Mouse (Mus musculus): ENCODE results near the gene Pcnt.

Pcnt gene

DNA sequence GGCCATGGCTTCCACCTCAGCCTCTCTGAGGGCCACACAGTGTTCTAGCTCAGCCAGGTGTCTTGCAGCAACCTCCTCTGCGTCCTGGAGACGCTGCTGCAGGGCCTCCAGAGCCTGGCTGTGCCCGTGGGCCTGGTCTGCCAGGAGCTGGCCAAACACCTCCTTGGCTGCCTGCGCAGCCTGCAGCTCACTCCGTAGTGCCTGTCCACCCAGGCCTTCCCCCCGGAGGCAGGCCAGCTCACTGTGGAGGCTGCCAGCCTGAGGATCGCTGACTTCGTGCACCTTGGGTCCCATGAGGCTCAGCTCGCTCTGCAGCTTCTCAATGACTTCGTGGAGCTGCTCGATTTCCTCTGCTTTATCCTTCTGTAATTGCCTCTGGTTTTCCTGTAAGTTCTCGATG, 50.0 kb downstream of the Pcnt start:
- DNase-seq: no peak

DNA sequence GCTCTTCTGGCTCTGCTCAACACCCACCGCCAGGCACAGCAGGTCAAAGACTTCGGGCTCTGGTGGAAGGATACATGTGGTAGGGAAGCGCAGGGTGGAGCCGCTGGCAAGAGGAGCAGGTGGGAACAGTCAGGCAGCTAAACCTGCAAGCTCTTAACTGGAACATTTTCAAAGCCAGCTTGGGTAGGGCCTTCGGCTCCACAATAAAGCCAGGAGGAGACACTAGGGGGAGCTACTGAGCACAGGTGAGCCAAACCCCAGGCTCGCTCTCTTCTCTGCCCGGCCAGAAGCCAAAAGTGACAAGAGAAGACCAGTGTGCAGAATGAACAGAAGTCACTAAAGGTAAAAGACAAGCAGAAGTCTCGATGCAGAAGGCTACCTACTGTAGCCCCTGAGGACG, 50.8 kb downstream of the Pcnt start:
- peak; percentile 33 to 66 for DNase-seq

DNA sequence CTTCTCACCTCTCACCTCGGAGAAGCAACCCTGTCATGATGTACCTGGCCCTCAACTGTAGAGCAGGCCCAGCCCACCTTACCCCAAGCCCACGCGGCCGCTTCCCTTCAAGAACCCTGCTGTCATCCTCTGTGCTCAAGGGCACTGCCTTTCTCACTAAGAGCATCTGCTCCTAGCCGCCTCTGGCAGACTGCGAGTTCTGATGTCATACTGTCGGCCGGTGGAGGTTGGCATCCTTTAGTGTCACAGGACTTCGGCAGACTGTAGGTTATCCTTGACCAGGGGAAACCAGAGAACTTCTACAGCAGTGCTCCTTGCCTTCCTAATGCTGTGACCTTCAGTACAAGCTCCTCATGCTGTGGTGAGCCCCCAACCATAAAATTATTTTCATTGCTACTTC, 51.4 kb downstream of the Pcnt start:
- no peak for DNase-seq

DNA sequence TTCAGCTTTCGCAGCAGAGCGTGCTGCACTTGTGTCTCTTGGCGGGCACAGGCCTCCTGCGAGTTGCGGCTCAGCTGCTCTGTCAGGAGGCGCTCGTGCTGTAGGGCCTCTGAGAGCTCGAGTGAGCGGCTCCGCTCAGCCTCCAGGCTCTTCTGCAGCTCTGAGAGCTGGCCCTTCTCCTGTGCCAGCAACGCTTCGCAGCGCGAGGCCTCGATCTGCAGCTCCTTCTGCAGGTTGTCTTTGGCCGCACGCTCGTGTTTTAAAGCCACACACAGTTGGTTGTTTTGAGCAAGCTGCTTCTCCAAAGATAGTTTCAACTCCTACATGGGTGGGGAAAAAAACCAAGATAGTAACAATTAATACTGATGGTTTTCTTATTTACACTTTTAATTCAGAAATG, 67.6 kb downstream of the Pcnt start:
- no peak for DNase-seq

DNA sequence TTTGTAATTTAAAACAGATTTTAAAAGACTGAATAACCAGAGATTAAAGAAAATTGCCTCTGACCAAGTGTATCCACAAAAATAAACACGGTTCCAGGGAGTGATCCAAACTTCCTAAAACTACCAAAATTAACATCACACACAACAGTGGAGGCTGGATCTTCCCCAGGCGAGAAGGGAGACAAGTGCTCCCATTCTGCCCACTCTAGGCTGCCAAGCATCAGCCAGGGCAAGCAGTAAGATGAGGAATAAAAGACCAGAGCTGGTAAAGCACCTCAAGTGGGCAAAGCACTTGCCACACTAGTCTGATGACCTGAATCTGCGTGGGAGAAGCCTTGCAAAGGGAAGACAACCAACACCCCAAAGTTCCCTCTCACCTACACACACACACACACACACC, 70.8 kb downstream of the Pcnt start:
- DNase-seq: no peak

DNA sequence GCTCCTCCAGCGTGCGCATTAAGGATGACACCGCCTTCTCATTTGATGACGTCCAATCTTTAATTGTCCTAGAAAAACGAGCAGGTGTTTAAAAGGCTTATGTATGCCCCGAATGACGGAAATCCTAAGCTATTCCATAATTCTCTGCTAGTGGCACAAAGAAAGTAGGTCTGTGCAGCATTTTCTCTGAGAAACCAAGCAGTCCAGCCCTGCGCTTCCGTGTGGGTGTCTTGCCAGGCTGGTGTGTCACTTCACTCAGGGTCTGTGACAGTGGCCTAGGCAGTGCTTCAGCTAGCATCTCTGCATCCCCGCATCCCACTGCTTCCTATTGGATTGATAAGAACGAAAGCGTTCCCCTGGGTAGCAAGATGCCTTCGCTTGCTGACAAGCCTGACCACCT, 73.8 kb downstream of the Pcnt start:
- DNase-seq: no peak

DNA sequence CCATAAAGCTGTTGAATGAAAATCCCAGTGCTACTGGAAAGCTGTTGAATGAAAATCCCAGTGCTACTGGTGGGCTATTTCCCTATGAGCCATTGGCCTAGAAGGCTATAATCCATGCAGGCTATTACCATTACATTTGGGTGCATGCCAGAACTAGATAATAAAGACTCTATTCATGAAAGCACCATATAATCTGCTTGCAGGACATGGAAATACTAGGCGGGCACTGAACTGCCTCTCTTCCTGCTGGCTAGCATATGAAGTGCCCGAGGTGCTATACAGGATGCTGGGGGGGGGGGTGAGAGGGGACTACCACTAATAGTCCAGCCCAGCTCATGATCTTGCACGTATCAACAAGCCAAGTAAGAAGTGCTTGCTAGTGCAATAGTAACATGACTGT, 79.4 kb downstream of the Pcnt start:
- no peak for DNase-seq

DNA sequence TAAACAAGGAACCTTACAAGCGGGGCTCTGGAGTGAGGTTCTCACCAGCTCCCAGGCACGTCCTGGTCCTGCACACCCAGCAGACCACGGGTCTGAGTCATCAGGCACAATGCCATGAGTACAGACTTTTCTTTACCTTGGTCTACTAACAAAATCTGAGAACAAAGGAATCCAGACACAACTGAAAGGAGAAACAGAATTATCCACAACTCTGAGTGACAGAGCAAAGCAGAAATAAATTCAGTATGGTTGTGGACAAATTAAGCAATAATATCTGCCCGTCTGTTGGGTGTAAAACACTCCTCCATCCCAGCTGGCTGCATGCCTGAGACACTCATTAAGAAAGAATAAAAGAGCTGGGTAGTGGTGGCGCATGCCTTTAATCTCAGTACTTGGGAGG, 84.1 kb downstream of the Pcnt start:
- no peak for DNase-seq

DNA sequence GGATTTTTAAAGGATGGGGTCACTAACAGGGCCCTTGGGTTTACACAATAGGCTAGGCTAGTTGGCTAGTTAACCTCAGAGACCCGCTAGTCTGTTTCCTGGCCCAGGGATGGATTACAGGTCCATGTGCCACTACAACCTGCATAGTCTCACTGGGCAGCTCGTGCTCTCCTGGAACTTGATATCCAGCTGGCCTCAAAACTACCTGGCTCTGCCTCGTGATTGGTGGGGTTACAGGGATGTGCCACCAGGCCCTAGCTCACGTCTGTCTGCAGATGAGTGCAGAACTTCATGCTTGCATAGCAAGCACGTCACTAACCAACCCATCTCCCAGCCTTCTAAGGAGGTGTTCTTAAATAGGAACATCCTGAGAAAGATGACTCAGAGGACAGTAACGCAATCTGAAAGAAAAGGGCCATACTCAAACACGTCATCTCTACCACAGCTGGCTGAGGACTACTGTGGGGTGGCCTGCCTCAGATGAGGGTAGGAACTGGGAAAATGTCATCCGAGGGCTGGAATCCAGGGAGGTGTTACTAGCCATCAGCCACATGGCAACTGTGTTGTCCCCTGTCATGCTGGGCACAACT, 85.2 kb downstream of the Pcnt start:
- DNase-seq: no peak

DNA sequence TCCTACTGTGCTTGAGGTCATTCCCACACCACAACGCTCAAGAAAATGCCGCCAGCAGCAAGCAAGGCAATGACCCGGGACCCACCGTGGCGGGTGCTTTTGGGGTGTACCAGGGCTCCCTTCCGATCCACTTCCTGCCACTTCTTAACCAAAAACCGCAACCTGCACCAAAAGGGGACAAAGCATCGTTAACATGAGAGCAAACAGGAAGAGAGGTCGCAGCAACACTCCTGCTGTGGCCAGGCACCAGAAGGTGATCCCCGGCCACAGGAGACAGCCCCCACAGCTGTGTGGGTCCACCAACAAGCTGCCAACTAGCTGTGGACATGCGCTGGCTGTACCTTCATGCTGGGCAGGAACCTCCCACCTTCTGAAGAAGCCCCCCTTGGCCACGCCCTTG, 87.6 kb downstream of the Pcnt start:
- DNase-seq: no peak

DNA sequence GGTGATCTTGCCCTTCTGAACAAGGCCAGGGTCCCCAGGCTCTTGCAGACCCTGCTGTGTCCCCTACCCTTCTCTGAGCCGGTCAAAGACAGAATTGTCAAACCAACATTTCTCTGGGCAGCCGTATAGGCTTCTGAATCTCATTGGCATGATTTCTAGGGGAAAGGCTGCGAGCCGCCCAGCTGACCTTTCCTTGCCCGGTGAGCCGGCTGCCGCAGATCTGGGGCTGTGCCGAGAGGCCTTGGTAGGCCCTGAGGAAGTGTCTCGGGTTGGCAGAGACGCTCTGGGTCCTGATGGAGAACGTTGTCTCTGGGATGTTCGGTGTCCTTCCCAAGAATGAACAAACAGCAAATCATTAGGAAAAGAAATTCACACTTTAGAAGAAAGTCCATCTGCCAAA, 88.6 kb downstream of the Pcnt start:
- no peak for DNase-seq

DNA sequence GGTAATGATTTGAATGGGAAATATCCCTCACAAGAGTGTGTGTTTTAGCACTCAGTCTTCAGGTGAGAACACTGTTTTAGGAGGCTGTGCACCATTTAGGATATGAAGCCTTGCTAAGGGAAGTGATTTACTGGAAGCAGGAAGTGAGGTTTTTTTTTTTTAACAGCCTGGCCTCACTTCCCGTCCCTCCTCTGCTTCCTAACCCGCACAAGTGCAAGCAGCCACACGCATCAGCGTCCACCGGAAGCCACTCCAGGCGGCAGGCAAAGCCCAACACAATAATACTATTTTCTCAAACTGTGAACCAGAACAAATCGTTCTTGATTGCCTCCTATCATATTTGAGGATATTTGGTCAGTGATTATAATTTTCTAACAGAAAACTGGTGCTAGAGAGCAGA, 90.6 kb downstream of the Pcnt start:
- no peak for DNase-seq

DNA sequence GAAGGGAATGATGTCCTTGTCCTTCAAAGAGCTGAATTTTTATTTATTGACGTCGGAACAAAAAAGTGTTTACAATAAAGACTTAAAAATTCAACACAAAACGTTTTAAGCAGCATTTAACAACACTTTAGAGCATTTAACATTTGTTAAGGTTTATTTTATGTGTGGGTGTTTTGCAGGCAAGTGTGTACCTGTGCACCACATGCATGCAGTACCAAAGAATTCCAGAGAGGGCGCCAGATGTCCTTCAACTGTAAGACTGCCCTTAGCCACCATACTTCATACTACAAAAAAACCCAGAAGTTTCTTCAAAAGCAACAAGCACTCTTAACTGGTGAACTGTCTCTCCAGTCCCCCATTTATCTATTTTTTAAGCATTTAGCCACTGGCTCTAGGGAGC, 96.0 kb downstream of the Pcnt start:
- peak; percentile 69 to 85 for DNase-seq

DNA sequence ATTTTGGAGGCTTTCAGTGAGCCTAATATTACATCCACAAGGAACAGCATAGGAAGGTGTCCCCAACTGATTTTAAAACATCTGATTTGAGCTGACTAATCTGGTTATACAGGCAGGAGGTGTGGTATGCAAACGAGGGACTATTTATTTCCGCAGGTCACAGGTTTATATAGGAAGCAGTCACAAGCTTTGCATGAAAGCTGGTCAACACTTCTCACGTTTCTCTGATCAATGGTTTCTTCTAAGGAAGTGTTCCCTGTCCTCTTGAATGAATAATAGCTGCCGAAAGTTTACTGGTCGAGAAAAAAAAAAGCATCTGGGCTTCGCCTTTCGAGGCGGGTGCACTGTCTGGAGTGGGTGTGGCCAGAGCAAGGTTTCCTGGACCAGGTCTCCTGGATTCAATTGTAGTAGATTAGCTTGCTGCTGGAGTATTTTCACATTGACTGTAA, 96.5 kb downstream of the Pcnt start:
- peak in 1 of 2 experiments; percentile 12 for DNase-seq

DNA sequence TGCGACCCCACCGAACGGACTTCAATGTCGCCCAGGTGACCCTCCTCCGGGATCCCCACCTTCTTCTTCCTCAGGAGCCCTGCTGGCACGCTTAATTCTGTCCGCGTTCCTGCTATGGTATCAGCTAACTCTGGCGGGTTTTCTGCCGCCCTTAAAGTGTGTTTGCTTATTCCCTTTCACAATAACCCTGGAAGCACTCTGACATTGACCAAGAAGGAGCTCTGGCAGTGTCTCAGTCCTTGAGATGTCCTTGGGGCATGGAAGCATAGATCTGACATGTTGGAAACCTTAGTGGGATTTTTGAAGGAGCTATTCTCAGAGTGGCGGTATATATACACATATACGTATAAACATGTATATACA, 97.1 kb downstream of the Pcnt start:
- DNase-seq: no peak

DNA sequence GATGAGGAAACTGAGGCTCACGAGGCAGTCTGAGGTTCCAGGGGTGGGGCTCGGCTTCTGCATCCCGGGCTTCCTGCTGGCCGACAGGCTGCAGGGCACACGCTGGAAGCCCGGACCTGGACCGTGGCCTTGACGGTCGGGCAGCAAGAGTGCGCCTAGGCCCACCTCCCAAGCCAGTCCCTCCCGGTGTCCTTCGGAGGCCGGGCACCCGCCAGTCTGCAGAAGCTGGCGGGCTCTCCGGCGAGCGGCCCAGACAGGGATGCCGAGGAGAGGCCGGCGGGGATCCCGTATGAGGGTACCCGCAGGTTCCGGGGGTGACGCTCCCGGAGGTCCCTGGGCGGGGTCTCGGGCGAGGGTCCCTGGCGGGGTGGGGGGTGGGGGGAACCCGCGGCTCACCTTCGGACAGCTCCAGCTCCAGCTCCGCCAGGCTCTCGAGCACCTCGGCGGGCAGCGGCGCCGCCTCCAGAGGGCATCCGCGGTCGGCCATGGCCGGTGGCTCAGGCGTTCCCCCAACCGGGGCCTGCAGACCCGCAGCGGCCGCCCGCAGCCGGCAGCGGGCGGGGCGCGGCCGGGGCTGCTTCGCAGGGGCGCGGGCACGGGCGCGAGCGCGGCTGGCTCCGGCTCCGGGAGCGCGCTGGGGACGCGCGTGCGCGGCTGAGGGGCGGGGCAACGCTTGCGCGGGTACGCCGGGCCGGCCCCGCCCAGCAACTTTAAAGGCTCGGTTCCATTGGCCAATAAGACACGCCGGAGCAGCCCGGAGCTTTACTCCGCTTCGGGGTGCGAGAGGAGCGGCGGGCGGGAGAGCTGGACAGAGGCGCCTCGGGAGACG, 97.7 kb downstream of the Pcnt start, which contains the start of gene Dip2a:
Dip2a (minus strand) TSS at position 581 of the 829 bp plus-strand sequence.
- DNase-seq: peak; percentile 97 to 99

DNA sequence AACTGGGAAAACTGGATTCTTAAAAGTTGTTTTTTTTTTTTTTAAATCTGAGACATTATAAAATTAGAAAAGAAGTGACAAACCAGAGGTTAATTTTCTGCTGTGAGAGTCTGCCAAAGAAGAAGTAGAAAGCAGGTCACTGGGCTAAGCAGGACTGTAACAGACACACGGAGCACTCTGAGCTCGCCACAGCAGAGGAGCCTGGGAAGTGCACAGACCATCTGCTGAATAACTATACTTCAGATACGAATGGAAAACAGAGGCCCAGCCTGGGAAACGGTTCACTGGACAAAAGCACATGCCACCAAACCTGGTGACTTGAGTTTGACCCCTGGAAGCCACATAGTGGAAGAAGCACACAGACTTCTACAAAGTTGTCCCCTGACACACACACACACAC, 108.2 kb downstream of the Pcnt start:
- DNase-seq: peak; percentile 21 to 40

DNA sequence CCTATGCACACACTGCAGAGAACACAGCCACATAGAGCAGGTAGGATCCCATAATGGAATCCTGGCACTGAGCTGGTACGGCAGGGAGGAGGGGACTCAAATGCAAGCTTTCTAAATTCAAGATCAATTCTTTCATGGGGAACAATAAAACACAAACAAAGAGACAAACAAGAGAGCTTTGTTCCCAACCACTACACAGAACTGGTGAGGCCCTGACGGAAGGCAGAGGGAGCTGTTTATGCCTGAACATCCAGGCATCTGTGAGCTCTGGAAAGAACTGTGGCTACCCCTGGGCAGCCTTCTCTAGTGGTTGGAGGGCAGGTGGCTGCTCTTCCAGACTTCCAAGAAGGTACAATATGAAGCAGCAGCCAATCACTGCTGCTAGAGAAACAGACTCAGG, 110.5 kb downstream of the Pcnt start:
- no peak for DNase-seq

DNA sequence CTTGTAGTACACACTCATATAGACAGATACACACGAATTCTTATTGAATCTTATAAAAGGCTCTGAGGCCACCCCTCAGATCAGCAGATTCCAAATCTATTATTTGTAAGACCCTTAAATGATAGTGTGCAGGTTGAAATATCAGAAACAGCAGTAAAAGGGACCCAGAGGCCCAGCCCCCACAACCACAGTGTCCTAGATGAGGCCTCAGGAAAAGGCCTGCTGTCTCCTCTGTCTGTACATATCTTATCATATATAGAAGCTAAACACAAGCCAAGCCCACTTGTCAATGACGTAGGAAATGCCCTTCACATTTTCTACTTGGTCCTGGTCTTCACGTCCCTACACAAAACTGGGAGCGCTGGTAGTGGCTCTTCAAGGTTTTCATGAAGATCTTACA, 113.5 kb downstream of the Pcnt start:
- DNase-seq: no peak

DNA sequence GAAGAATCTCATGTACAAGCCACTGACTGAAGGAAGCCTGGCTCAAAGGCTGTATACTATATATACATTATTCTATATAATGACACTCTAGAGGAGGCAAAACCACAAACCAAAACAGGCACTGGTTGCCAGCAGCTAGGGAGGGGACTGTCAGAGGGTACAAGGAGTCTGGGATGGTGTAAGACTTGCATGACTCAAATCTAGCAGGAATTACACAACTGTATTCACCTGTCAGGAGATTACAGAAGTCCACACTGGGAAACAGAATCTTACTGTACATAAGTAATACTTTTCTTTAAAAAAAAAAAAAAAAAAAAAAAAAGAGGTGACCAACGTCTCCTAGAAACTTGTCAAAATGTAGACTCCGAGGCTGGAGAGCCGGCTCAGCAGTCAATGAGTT, 114.0 kb downstream of the Pcnt start:
- no peak for DNase-seq

DNA sequence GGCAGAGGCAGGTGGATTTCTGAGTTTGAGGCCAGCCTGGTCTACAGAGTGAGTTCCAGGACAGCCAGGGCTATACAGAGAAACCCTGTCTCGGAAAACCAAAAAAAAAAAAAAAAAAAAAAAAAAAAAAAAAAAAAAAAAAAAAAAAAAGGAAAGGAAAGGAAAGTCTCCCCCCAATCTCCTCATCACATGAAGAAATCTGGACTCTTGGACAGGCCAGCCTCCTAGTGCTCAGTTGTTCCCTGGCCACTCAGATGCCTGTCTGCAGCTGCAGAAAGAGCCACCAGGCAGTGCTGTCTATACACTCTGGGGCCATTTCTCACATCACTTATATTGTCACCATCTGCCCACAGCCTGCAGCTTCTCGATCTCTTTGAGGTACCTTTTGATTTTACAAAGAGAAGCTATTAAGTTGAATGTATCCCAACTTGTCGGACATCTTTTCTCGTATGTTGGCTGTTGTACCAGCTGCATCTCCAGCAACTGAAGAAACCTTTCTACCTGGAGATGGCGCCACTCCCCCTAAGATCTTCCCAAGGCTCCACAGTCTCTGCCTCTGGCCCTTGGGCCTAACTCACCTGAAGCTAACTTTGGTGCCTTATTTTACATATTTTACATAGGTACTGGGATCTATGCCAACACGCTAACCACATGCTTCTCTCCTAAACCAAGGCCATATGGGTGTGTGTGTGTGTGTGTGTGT, 116.1 kb downstream of the Pcnt start:
- peak; percentile 45 to 64 for DNase-seq

DNA sequence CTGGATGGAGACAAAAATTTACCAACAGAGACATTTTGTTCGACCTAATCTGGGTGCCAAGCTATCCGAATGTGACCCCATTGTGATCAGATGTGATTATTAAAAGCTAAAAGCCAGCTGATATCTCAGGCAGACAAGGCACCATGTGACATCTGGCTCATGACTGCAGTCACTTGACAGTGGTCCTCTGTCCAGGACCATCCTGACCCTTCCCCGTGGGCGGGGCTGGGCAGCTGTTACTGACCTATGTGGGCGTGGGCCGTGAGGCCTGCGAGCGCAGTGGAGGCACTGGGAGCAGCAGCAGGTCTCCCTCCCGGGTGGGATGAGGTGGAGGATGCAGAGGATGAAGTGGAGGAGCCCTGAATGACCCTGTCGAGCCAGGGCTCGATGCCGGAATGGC, 125.0 kb downstream of the Pcnt start:
- DNase-seq: no peak

DNA sequence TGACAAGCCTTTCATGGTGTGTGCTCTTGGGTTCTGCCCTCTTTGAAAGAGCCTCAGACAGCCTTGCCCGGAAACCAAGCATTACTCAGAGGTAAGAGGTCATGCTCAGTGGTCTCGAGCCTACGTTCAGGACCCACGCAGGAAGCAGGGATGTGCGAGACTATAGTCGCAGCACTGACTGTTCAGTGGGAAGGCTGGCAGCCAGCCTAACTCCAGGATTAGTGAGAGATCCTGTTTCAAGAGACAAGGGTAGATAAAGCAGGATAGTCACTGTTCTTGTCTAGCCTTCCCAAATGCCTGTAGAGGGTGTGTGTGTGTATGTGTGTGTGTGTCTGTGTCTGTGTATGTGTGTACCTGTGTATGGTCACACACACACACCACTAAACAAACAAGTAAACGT, 126.4 kb downstream of the Pcnt start:
- no peak for DNase-seq

DNA sequence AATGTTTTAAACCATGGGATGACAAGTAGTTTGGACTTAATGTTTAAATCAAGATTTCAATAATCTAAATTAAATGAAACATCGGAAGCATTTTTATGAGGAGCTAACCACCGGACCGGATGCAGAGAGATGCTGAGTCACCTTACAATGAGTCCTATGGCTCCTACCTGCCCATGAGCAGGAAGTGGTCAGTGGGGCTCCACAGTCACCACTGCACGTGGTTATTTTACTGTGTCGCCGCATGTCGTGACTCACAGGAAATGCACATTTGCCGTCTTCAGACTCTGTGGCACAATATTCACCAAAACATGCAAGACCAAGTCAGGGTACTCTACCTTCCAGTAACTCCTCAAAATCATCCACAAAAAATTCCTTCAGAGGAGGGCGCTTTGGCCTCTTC, 135.8 kb downstream of the Pcnt start:
- DNase-seq: no peak

All from cerebellum, postnatal 14 days (tissue).